Mouse (Mus musculus) spleen, adult 2 months (tissue): ENCODE measurements around the gene Ube2e1.

Experiments used
- CTCF ChIP-seq: fragments of 200-500 bp; IDR thresholded peaks from 2 replicates; pipeline ENCODE4 v1.5.1; 2011; ENCODE audit warnings: mild to moderate bottlenecking, inconsistent platforms; ENCODE audit not compliant: insufficient read depth, insufficient read length, insufficient replicate concordance; ENCODE audit errors: extremely low read depth
- POLR2A ChIP-seq: fragments of 200-500 bp; IDR thresholded peaks from 2 replicates; pipeline ENCODE4 v1.6.1; 2011; ENCODE audit warnings: low read depth, low read length, inconsistent platforms

GRCm38 (mm10) chr14:18285476-18285875 lies 46.2 kb downstream of the Ube2e1 start:
- no peak for TF ChIP-seq CTCF
- TF ChIP-seq POLR2A: no peak
